Mouse (Mus musculus): ENCODE data around the gene Srsf3.

GRCm38 (mm10) chr17:28994615-28995014 lies 37.8 kb upstream of the Srsf3 start:
- TF ChIP-seq CTCF (IDR thresholded peaks at IDR 0.05; ENCODE audit: low read depth) (no peak), EP300 (IDR thresholded peaks at IDR 0.05; ENCODE audit: low read depth) (no peak)

Measured in liver, embryonic 14.5 days (tissue).